Mouse (Mus musculus) embryonic facial prominence, embryonic 11.5 days (tissue): Measurements from ENCODE around the gene Hnrnpa1. TPM values are rescaled to one million over a fixed set of nuclear protein-coding genes. Genes with fewer than 3 reads are reported as not detected.

ENCODE experiments used
- ATAC-seq: fragments of 200-750 bp; cut with Nextera tagmentation; replicated peaks from 2 replicates; pipeline ENCODE4 v1.8.0; 2017; ENCODE audit warnings: low read depth; ENCODE audit not compliant: insufficient number of reproducible peaks, low FRiP score, low TSS enrichment
- DNase-seq: peaks from one replicate; pipeline ENCODE4 v3.0.0-alpha.2; 2015; ENCODE audit warnings: low spot score
- H3K27ac ChIP-seq: fragments of 300-500 bp; sonication (generic); replicated peaks from 2 replicates; pipeline ENCODE4 v1.5.1; 2014; ENCODE audit warnings: mild to moderate bottlenecking, low read depth, low read length, control low read depth
- H3K27me3 ChIP-seq: fragments of 300-500 bp; sonication (generic); 2 replicates; pipeline ENCODE4 v1.6.1; 2014; ENCODE audit warnings: mild to moderate bottlenecking, low read length, moderate library complexity, mixed read lengths; ENCODE audit not compliant: control insufficient read depth, insufficient read depth
- H3K36me3 ChIP-seq: fragments of 300-500 bp; sonication (generic); replicated peaks from 2 replicates; pipeline ENCODE4 v1.6.1; 2014; ENCODE audit warnings: low read depth, mild to moderate bottlenecking, low read length, moderate library complexity, mixed read lengths; ENCODE audit not compliant: control insufficient read depth, insufficient read depth
- H3K4me1 ChIP-seq: fragments of 300-500 bp; sonication (generic); 2 replicates; pipeline ENCODE4 v1.6.1; 2014; ENCODE audit warnings: low read length, mixed read lengths; ENCODE audit not compliant: control insufficient read depth, insufficient read depth
- H3K4me2 ChIP-seq: fragments of 300-500 bp; sonication (generic); 2 replicates; pipeline ENCODE4 v1.6.1; 2014; ENCODE audit warnings: low read depth, mild to moderate bottlenecking, control low read depth, low read length, moderate library complexity
- H3K4me3 ChIP-seq: fragments of 300-500 bp; sonication (generic); 2 replicates; pipeline ENCODE4 v1.5.1; 2014; ENCODE audit warnings: low read depth, low read length, control low read depth
- H3K9ac ChIP-seq: fragments of 300-500 bp; sonication (generic); replicated peaks from 2 replicates; pipeline ENCODE4 v1.6.1; 2014; ENCODE audit warnings: mild to moderate bottlenecking, control low read depth, low read length
- H3K9me3 ChIP-seq: fragments of 300-500 bp; sonication (generic); replicated peaks from 2 replicates; pipeline ENCODE4 v1.6.1; 2016; ENCODE audit warnings: mild to moderate bottlenecking, low read length, inconsistent platforms, mixed read lengths; ENCODE audit not compliant: control insufficient read depth
- WGBS: fragments of 180-500 bp; shearing (Covaris S2); extraction: QIAGEN DNeasy Blood & Tissue Kit; methylation state at CpG from one replicate; pipeline ENCODE4 v1.1.7; 2014; 5-methylcytosine and 5-hydroxymethylcytosine counted together
- polyA plus RNA-seq: library from polyadenylated mRNA; unstranded; fragments of >200 nt; fragmentation: Nextera tagmentation; extraction: Ambion mirVana; gene quantifications from 2 replicates; pipeline ENCODE4 v1.2.1, GENCODE M21; 2014

Hnrnpa1 gene
- 1,361 and 1,483 TPM in 2 replicates for polyA plus RNA-seq

GRCm38 (mm10) chr15:103240160-103241028 is at the start of gene Hnrnpa1:
TSS of gene Hnrnpa1 (plus strand) at chr15:103240432.
- peak within 1 kb of the TSS; percentile 91 for H3K27ac ChIP-seq
- no peaks in the 10 kb centered on the region for H3K4me1 ChIP-seq
- ATAC-seq (peak; percentile 90), DNase-seq (peak; percentile 99)
- H3K27me3 ChIP-seq = no peaks in the 10 kb centered on the region
- under 1% methylated on average over 47 of the region's 47 CpGs for WGBS
- H3K9ac ChIP-seq = peak within 1 kb of the TSS; percentile 92
- no peaks in the 10 kb centered on the region for H3K9me3 ChIP-seq
- peak within 1 kb of the TSS; percentile 81 for H3K4me2 ChIP-seq
- H3K4me3 ChIP-seq = peak within 1 kb of the TSS; percentile 74
- H3K36me3 ChIP-seq = peaks cover 12% of the 10 kb centered on the region

DNA sequence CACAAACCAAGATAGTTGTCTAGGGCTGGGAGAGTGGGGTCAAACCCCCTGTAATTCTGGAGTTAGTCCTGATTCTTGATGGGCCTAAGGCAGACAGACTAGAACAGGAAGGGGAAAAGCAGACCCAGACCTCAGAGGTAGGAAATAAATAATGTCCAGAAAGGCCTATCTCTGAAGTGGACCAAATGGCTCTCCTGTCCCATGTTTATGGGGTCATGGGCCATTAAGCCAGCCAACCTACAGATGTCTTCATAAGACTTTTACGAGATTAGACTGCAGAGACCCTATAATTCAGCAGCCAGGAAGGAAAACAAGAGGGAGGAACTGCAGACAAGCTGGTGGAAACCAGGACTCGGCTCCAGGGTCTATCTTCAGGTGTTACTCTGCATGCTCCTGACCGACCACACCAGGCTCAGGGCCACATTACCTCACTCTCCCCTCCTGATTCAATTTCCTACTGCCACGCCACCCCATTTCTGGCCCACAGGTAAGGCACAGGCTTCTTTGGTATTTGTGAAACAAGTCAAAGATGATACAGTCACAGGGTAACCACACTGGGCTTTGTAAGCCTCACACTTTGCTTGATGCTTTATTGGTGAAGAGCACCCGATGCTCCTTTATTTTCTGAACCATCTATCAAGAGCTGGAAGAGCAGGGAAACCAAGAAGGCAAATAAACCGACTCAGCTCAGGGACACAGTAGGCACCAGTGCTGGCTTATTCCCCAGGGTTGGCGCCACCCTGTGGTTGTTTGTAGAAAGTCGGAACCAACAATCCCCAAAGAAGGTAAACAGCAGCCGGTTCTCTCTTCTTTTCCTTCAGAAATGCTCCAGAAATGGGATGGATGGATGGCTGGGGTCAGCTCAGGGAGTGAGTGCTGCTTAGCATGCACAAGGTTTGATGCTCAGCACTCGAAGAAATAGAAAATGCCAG is 49.4 kb upstream of the Hnrnpa1 start:
- 66% methylated on average over 10 of the region's 10 CpGs for WGBS
- Histone ChIP-seq H3K36me3 (peaks cover 4% of the 10 kb centered on the region; the same call in 1 of the 2 replicates), H3K9ac (no peak overlapping the region), H3K4me1 (no peaks in the 10 kb centered on the region), H3K9me3 (no peaks in the 10 kb centered on the region), H3K27ac (no peak overlapping the region), H3K27me3 (no peaks in the 10 kb centered on the region), H3K4me2 (no peak overlapping the region), H3K4me3 (no peak overlapping the region)
- peak; percentile 52 for DNase-seq
- no peak for ATAC-seq

DNA sequence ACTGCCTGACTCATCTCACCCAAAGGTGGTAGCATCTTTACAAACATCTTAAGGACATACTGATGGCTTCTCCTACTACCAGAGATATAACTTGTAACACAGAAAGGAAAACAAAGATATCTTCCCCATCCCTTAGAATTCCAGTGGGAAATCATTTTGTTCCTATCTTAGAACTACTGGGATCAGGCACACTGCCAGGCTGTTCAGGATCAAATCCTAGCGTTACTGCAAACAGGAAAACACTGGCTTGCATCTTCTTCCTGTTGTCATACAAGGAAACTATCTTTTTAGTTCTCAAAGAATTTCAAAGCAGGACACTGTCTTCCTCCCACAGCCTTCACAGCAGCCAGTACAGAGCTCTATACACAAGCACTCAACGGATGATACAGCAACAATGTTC is 46.6 kb upstream of the Hnrnpa1 start:
- H3K9ac ChIP-seq = no peak overlapping the region
- H3K36me3 ChIP-seq = peaks cover 6% of the 10 kb centered on the region
- no peak overlapping the region for H3K4me3 ChIP-seq
- no peaks in the 10 kb centered on the region for H3K27me3 ChIP-seq
- 91% methylated on average over 2 of the region's 2 CpGs for WGBS
- no peak for DNase-seq
- H3K27ac ChIP-seq = no peak overlapping the region
- no peak for ATAC-seq
- no peak overlapping the region for H3K4me2 ChIP-seq
- H3K9me3 ChIP-seq = no peaks in the 10 kb centered on the region
- H3K4me1 ChIP-seq = no peaks in the 10 kb centered on the region

DNA sequence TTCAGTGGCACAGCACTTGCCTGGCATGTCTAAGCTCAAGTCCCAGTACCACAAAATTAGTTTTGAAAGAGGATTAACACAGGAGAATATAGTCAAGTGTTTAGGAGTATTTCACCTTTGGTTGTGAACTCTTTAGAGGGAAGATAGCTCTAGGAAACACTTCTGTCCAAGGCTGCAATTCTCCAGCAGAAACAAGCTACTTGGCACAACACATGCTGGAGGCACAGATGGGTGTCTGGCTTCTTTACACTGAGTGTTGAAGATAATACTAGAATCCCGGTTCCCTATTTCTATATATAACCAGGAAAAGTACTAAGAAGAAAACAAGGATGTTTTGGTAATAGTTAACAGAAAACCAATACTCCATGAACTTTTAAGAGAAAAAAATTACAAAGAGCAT is 43.4 kb upstream of the Hnrnpa1 start:
- Histone ChIP-seq H3K9me3 (no peaks in the 10 kb centered on the region), H3K4me3 (no peak overlapping the region), H3K27ac (no peak overlapping the region), H3K4me2 (no peak overlapping the region), H3K9ac (no peak overlapping the region), H3K36me3 (peaks cover 11% of the 10 kb centered on the region), H3K4me1 (no peaks in the 10 kb centered on the region), H3K27me3 (no peaks in the 10 kb centered on the region)
- no peak for DNase-seq
- 97% methylated on average over 1 of the region's 1 CpGs for WGBS
- ATAC-seq = no peak

DNA sequence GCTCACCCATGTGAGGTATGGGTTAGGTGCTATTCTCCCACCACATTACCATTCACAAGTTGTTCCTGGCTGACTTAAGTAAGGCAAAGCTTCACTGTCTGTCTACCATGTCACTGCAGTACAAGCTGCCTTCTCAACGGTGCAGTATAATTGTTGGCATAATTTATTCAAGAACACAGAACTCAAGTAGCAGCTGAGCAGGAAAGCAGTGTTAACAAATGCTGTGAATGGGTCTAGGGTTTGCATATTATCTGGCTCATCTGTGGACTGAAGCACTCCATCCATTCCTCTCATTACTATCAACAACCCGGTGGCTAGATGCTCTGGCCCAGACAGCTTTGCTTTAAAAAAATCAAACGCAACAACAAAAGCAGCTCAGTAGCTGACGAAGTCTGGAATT is 42.4 kb upstream of the Hnrnpa1 start:
- no peak for ATAC-seq
- no peaks in the 10 kb centered on the region for H3K4me1 ChIP-seq
- no peak overlapping the region for H3K4me3 ChIP-seq
- H3K9me3 ChIP-seq = no peaks in the 10 kb centered on the region
- H3K27me3 ChIP-seq = no peaks in the 10 kb centered on the region
- no peak for DNase-seq
- H3K4me2 ChIP-seq = no peak overlapping the region
- no peak overlapping the region for H3K27ac ChIP-seq
- no peak overlapping the region for H3K9ac ChIP-seq
- 85% methylated on average over 4 of the region's 4 CpGs for WGBS
- H3K36me3 ChIP-seq = peaks cover 8% of the 10 kb centered on the region

GRCm38 (mm10) chr15:103202088-103202793 is 38.0 kb upstream of the Hnrnpa1 start:
- Histone ChIP-seq H3K9ac (no peak overlapping the region), H3K4me3 (no peak overlapping the region), H3K27me3 (no peaks in the 10 kb centered on the region), H3K4me2 (no peak overlapping the region), H3K36me3 (peaks cover 7% of the 10 kb centered on the region), H3K27ac (no peak overlapping the region), H3K9me3 (no peaks in the 10 kb centered on the region), H3K4me1 (no peaks in the 10 kb centered on the region)
- ATAC-seq (no peak), DNase-seq (no peak)
- 68% methylated on average over 6 of the region's 6 CpGs for WGBS

DNA sequence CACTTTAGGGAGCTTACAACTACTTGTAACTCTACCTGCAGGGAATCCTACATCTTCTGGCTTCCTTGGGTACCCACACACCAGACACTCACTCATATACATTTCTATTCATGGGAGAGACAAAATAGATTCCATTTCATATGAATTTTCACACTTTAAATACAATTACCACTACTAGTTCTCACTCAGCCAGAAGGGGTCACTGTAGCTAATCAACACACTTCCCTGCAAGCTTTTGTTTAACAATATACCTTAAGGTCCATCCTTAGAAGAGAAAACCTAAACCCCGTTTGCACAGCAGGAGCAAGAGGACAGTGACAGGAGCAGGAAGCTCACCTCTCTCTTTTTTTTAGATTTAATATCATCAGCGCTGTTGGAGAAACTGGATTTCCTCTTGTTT is 35.1 kb upstream of the Hnrnpa1 start:
- no peak for ATAC-seq
- H3K36me3 ChIP-seq = peaks cover 3% of the 10 kb centered on the region
- WGBS = 63% methylated on average over 2 of the region's 2 CpGs

More for the DNA sequence above, 35.1 kb upstream of the Hnrnpa1 start:
- H3K9ac ChIP-seq = no peak overlapping the region
- DNase-seq = no peak
- H3K4me1 ChIP-seq = no peaks in the 10 kb centered on the region
- no peaks in the 10 kb centered on the region for H3K9me3 ChIP-seq
- no peak overlapping the region for H3K27ac ChIP-seq
- no peaks in the 10 kb centered on the region for H3K27me3 ChIP-seq
- H3K4me2 ChIP-seq = no peak overlapping the region
- H3K4me3 ChIP-seq = no peak overlapping the region
